Mouse (Mus musculus) spleen, adult 18-20 months (tissue): ENCODE results near the gene Reep6.

ENCODE experiments used
- DNase-seq, 2 experiments: peaks; one replicate each; pipeline ENCODE4 v3.0.0; 2022; ENCODE audit warnings: mixed read lengths in 2 of 2

Reep6 gene

GRCm38 (mm10) chr10:80301256-80302081 is 28.3 kb upstream of the Reep6 start:
- no peak for DNase-seq

- DNase-seq: no peak
Observed at GRCm38 (mm10) chr10:80302082-80302355, 27.7 kb upstream of the Reep6 start.

GRCm38 (mm10) chr10:80302471-80302881 is 27.3 kb upstream of the Reep6 start:
- DNase-seq: no peak

- no peak for DNase-seq
Observed at GRCm38 (mm10) chr10:80304458-80304857, 25.3 kb upstream of the Reep6 start.

- DNase-seq: peak; percentile 47 to 58
Observed at GRCm38 (mm10) chr10:80304862-80305261, 24.9 kb upstream of the Reep6 start.

GRCm38 (mm10) chr10:80311560-80311959 is 18.2 kb upstream of the Reep6 start:
- DNase-seq: no peak

GRCm38 (mm10) chr10:80312586-80313504 is 16.9 kb upstream of the Reep6 start:
- no peak for DNase-seq

GRCm38 (mm10) chr10:80313627-80314201 is 16.0 kb upstream of the Reep6 start:
- peak; percentile 52 to 66 for DNase-seq

- DNase-seq: no peak
Observed at GRCm38 (mm10) chr10:80314494-80315001, 15.2 kb upstream of the Reep6 start.

- no peak for DNase-seq
Observed at GRCm38 (mm10) chr10:80315315-80315714, 14.4 kb upstream of the Reep6 start.

GRCm38 (mm10) chr10:80316359-80316781 is 13.4 kb upstream of the Reep6 start:
- no peak for DNase-seq

GRCm38 (mm10) chr10:80317011-80317410 is 12.7 kb upstream of the Reep6 start:
- no peak for DNase-seq

- peak; percentile 80 to 87 for DNase-seq
Observed at GRCm38 (mm10) chr10:80320340-80320760, 9.4 kb upstream of the Reep6 start, which contains the start of gene 2310011J03Rik. Gene 2310011J03Rik, minus strand, starts transcription at chr10:80320537.

- DNase-seq: no peak
Observed at GRCm38 (mm10) chr10:80321014-80321669, 8.6 kb upstream of the Reep6 start.

GRCm38 (mm10) chr10:80321670-80322581 is 7.8 kb upstream of the Reep6 start:
- DNase-seq: no peak

- DNase-seq: peak in 1 of 2 experiments; percentile 44
Observed at GRCm38 (mm10) chr10:80322811-80323211, 6.9 kb upstream of the Reep6 start.

- DNase-seq: peak; percentile 66 to 82
Observed at GRCm38 (mm10) chr10:80323261-80324119, 6.3 kb upstream of the Reep6 start.

- no peak for DNase-seq
Observed at GRCm38 (mm10) chr10:80324120-80325037, 5.4 kb upstream of the Reep6 start.

- DNase-seq: no peak
Observed at GRCm38 (mm10) chr10:80325045-80325444, 4.7 kb upstream of the Reep6 start.
